Mouse (Mus musculus) liver, embryonic 14.5 days (tissue): ENCODE measurements around the gene Irf2. TPM values are rescaled to one million over a fixed set of nuclear protein-coding genes. Genes with fewer than 3 reads are reported as not detected.

Experiments
- ATAC-seq: fragments of 200-750 bp; cut with Nextera tagmentation; 2 replicates; pipeline ENCODE4 v1.8.0; 2017; ENCODE audit warnings: moderate number of reproducible peaks, mild to moderate bottlenecking, moderate library complexity; ENCODE audit not compliant: insufficient read depth
- DNase-seq, 3 experiments: peaks; one replicate each; pipeline ENCODE4 v3.0.0-alpha.2; 2012 to 2013; ENCODE audit warnings: low read depth in 3 of 3, low spot score in 3 of 3
- H3K27ac ChIP-seq: fragments of 300-500 bp; sonication (generic); 2 replicates; pipeline ENCODE4 v1.5.1; 2014; ENCODE audit warnings: moderate library complexity, mild to moderate bottlenecking, control low read depth, inconsistent platforms
- H3K27me3 ChIP-seq: fragments of 300-500 bp; sonication (generic); 2 replicates; pipeline ENCODE4 v1.6.1; 2014; ENCODE audit warnings: mild to moderate bottlenecking, low read length, moderate library complexity; ENCODE audit not compliant: control insufficient read depth, insufficient read depth
- H3K36me3 ChIP-seq: fragments of 300-500 bp; sonication (generic); replicated peaks from 2 replicates; pipeline ENCODE4 v1.6.1; 2014; ENCODE audit warnings: low read depth; ENCODE audit not compliant: control insufficient read depth, insufficient read depth
- H3K4me1 ChIP-seq, 2 experiments: fragments of 200-500 bp in 1 of 2; fragments of 300-500 bp in 1 of 2; sonication (generic) in 1 of 2; replicated peaks; 2 replicates each; pipeline ENCODE4 v1.6.1; 2012 to 2014; ENCODE audit warnings: antibody characterized with exemption in 1 of 2, inconsistent platforms in 1 of 2, low read length in 1 of 2; ENCODE audit not compliant: control insufficient read depth in 2 of 2, insufficient read depth in 2 of 2
- H3K4me2 ChIP-seq: fragments of 300-500 bp; sonication (generic); 2 replicates; pipeline ENCODE4 v1.6.1; 2014; ENCODE audit warnings: low read depth, mild to moderate bottlenecking, control low read depth, moderate library complexity
- H3K4me3 ChIP-seq, 2 experiments: fragments of 200-500 bp in 1 of 2; fragments of 300-500 bp in 1 of 2; sonication (generic) in 1 of 2; 2 replicates each; pipeline ENCODE4 v1.5.1; 2012 to 2014; ENCODE audit warnings: low read depth in 2 of 2, low read length in 2 of 2, mild to moderate bottlenecking in 2 of 2, control low read depth in 1 of 2, inconsistent platforms in 1 of 2, moderate library complexity in 1 of 2; ENCODE audit not compliant: insufficient read depth in 1 of 2
- H3K9ac ChIP-seq: fragments of 300-500 bp; sonication (generic); replicated peaks from 2 replicates; pipeline ENCODE4 v1.6.1; 2014; ENCODE audit warnings: mild to moderate bottlenecking, control low read depth, moderate library complexity
- H3K9me3 ChIP-seq: fragments of 300-500 bp; sonication (generic); 2 replicates; pipeline ENCODE4 v1.6.1; 2016; ENCODE audit warnings: low read length, mixed read lengths; ENCODE audit not compliant: control insufficient read depth
- CTCF ChIP-seq: IDR thresholded peaks from 2 replicates; pipeline ENCODE4 v1.5.1; 2016; ENCODE audit warnings: antibody characterized with exemption, low read depth, control low read depth
- EP300 ChIP-seq: IDR thresholded peaks from 2 replicates; pipeline ENCODE4 v1.6.1; 2016; ENCODE audit warnings: antibody characterized with exemption, low read depth
- WGBS: fragments of 180-500 bp; shearing (Covaris S2); extraction: QIAGEN DNeasy Blood & Tissue Kit; methylation state at CpG from one replicate; pipeline ENCODE4 v1.1.7; 2014; ENCODE audit not compliant: insufficient replicate concordance; 5-methylcytosine and 5-hydroxymethylcytosine counted together
- polyA plus RNA-seq, 2 experiments: library from polyadenylated mRNA; depleted of rRNA in 1 of 2; stranded (reverse) in 1 of 2; unstranded in 1 of 2; fragments of >200 nt; fragmentation: Nextera tagmentation in 1 of 2; extraction: Ambion mirVana in 1 of 2; gene quantifications; 2 replicates each; pipeline versions ENCODE4 v1.2.1 to v1.2.3; 2012 to 2014

The Irf2 gene
- polyA plus RNA-seq, 2 experiments: 5.8 to 11.8 TPM

GRCm38 (mm10) chr8:46834440-46834839 lies 94.9 kb downstream of the Irf2 start:
- Histone ChIP-seq H3K27ac (no peak overlapping the region), H3K36me3 (no peaks in the 10 kb centered on the region), H3K4me3 (no peak overlapping the region), H3K9me3 (no peaks in the 10 kb centered on the region), H3K4me2 (no peak overlapping the region), H3K9ac (no peak overlapping the region), H3K4me1 (peaks cover 0 to 3% of the 10 kb centered on the region in 2 experiments; a peak in 2 of 4 replicates), H3K27me3 (no peaks in the 10 kb centered on the region)
- DNase-seq (no peak), ATAC-seq (no peak)
- WGBS: 72% methylated on average over 3 of the region's 3 CpGs
- TF ChIP-seq EP300: no peak

GRCm38 (mm10) chr8:46836011-46836652 lies 96.6 kb downstream of the Irf2 start:
- Histone ChIP-seq H3K9me3 (no peaks in the 10 kb centered on the region), H3K9ac (no peak overlapping the region), H3K27me3 (no peaks in the 10 kb centered on the region), H3K4me2 (no peak overlapping the region), H3K4me1 (peaks cover 0 to 3% of the 10 kb centered on the region in 2 experiments; a peak in 2 of 4 replicates), H3K4me3 (no peak overlapping the region), H3K27ac (no peak overlapping the region), H3K36me3 (no peaks in the 10 kb centered on the region)
- 81% methylated on average over 8 of the region's 8 CpGs for WGBS
- ATAC-seq: no peak
- no peak for TF ChIP-seq EP300
- TF ChIP-seq CTCF: no peak
- DNase-seq: no peak

GRCm38 (mm10) chr8:46836949-46837348 lies 97.4 kb downstream of the Irf2 start:
- TF ChIP-seq EP300: no peak
- no peak for TF ChIP-seq CTCF
- DNase-seq (no peak), ATAC-seq (no peak)
- Histone ChIP-seq H3K9ac (no peak overlapping the region), H3K4me2 (no peak overlapping the region), H3K9me3 (no peaks in the 10 kb centered on the region), H3K36me3 (no peaks in the 10 kb centered on the region), H3K4me3 (no peak overlapping the region), H3K27me3 (no peaks in the 10 kb centered on the region), H3K4me1 (peaks cover 0 to 3% of the 10 kb centered on the region in 2 experiments; a peak in 2 of 4 replicates), H3K27ac (no peak overlapping the region)
- 55% methylated on average over 5 of the region's 5 CpGs for WGBS

GRCm38 (mm10) chr8:46838052-46838451 lies 98.5 kb downstream of the Irf2 start:
- Histone ChIP-seq H3K27me3 (no peaks in the 10 kb centered on the region), H3K9ac (no peak overlapping the region), H3K36me3 (no peaks in the 10 kb centered on the region), H3K27ac (no peak overlapping the region), H3K9me3 (no peaks in the 10 kb centered on the region), H3K4me3 (no peak overlapping the region), H3K4me2 (no peak overlapping the region), H3K4me1 (peaks cover 0 to 9% of the 10 kb centered on the region in 2 experiments; a peak in 2 of 4 replicates)
- TF ChIP-seq CTCF (no peak), EP300 (no peak)
- no peak for ATAC-seq
- DNase-seq: no peak
- 64% methylated on average over 5 of the region's 5 CpGs for WGBS

- 49% methylated on average over 4 of the region's 4 CpGs for WGBS
- no peaks in the 10 kb centered on the region for H3K36me3 ChIP-seq
- TF ChIP-seq EP300: no peak
- TF ChIP-seq CTCF: no peak
- no peak overlapping the region for H3K4me3 ChIP-seq
- ATAC-seq (no peak), DNase-seq (no peak)
- no peaks in the 10 kb centered on the region for H3K27me3 ChIP-seq
- H3K27ac ChIP-seq: no peak overlapping the region
- H3K4me1 ChIP-seq: peaks cover 0 to 15% of the 10 kb centered on the region in 2 experiments; a peak in 2 of 4 replicates
- no peaks in the 10 kb centered on the region for H3K9me3 ChIP-seq
- H3K9ac ChIP-seq: no peak overlapping the region
- no peak overlapping the region for H3K4me2 ChIP-seq
These were observed 100.9 kb downstream of the Irf2 start for GRCm38 (mm10) chr8:46840390-46840789.
